Mouse (Mus musculus) naive thymus-derived CD4-positive, alpha-beta T cell, adult 2 months (primary cell): ENCODE data around the gene Atf7ip.

Source experiments
- DNase-seq: peaks from one replicate; pipeline ENCODE4 v3.0.0-alpha.2; 2011; ENCODE audit warnings: low read depth

Atf7ip gene

GRCm38 (mm10) chr6:136524751-136525150 is 18.8 kb downstream of the Atf7ip start:
- no peak for DNase-seq

- DNase-seq, result no peak
Measured at GRCm38 (mm10) chr6:136525567-136525966, 19.6 kb downstream of the Atf7ip start.

GRCm38 (mm10) chr6:136529156-136529555 is 23.2 kb downstream of the Atf7ip start:
- no peak for DNase-seq

- peak; percentile 83 for DNase-seq
Measured at GRCm38 (mm10) chr6:136531792-136532230, 25.8 kb downstream of the Atf7ip start.

GRCm38 (mm10) chr6:136532535-136533291 is 26.7 kb downstream of the Atf7ip start:
- DNase-seq, result no peak

GRCm38 (mm10) chr6:136533804-136534203 is 27.8 kb downstream of the Atf7ip start:
- DNase-seq, result no peak

- DNase-seq, result no peak
Measured at GRCm38 (mm10) chr6:136534444-136534843, 28.5 kb downstream of the Atf7ip start.

GRCm38 (mm10) chr6:136535176-136535575 is 29.2 kb downstream of the Atf7ip start:
- DNase-seq, result no peak

GRCm38 (mm10) chr6:136536121-136536520 is 30.2 kb downstream of the Atf7ip start:
- DNase-seq, result no peak

GRCm38 (mm10) chr6:136541350-136541749 is 35.4 kb downstream of the Atf7ip start:
- no peak for DNase-seq

- no peak for DNase-seq
Measured at GRCm38 (mm10) chr6:136542105-136542504, 36.1 kb downstream of the Atf7ip start.

- DNase-seq, result no peak
Measured at GRCm38 (mm10) chr6:136543164-136543563, 37.2 kb downstream of the Atf7ip start.

GRCm38 (mm10) chr6:136545284-136545870 is 39.4 kb downstream of the Atf7ip start:
- no peak for DNase-seq

GRCm38 (mm10) chr6:136546286-136546685 is 40.3 kb downstream of the Atf7ip start:
- DNase-seq, result no peak

- no peak for DNase-seq
Measured at GRCm38 (mm10) chr6:136546987-136547386, 41.0 kb downstream of the Atf7ip start.

- no peak for DNase-seq
Measured at GRCm38 (mm10) chr6:136548041-136548770, 42.2 kb downstream of the Atf7ip start.

- DNase-seq, result no peak
Measured at GRCm38 (mm10) chr6:136548796-136549195, 42.8 kb downstream of the Atf7ip start.

GRCm38 (mm10) chr6:136549606-136550005 is 43.6 kb downstream of the Atf7ip start:
- peak; percentile 58 for DNase-seq

- DNase-seq, result peak; percentile 37
Measured at GRCm38 (mm10) chr6:136550596-136551304, 44.8 kb downstream of the Atf7ip start.

- DNase-seq, result no peak
Measured at GRCm38 (mm10) chr6:136551550-136552109, 45.7 kb downstream of the Atf7ip start.

GRCm38 (mm10) chr6:136553156-136553555 is 47.2 kb downstream of the Atf7ip start:
- DNase-seq, result peak; percentile 22
